ENCODE assay signal across 11 mouse cellular contexts in genomic region chr1:138040556-138040955, GRCm38 (mm10).
DNase-seq lines count a peak whose midpoint lies in the region; ATAC-seq and TF ChIP-seq lines count a peak whose summit lies in the region.
"Had no signal": no experiment of that assay in that cellular context is flagged by ENCODE, and none has a peak within 500 bp of the region (broad histone marks: within the 10 kb centered on the region; RNA-seq: fewer than 3 reads in every experiment).

No protein-coding gene starts in this region.

- TF ChIP-seq CTCF in kidney, postnatal 0 days (IDR thresholded peaks at IDR 0.05; ENCODE audit: low read depth), result no peak

- H3K27me3 ChIP-seq in kidney, postnatal 0 days (ENCODE audit: insufficient read depth, low read length), result no peaks in the 10 kb centered on the region

- WGBS in kidney, postnatal 0 days, result 24% methylated on average over 5 of the region's 5 CpGs

- H3K27ac ChIP-seq in kidney, postnatal 0 days, result no peak overlapping the region
- H3K27ac ChIP-seq: macrophage had no signal

- no peak overlapping the region for H3K9ac ChIP-seq in kidney, postnatal 0 days (ENCODE audit: low read depth, low read length)

- no peak overlapping the region for H3K4me2 ChIP-seq in kidney, postnatal 0 days (ENCODE audit: low read length)

- no peak overlapping the region for H3K4me3 ChIP-seq in kidney, postnatal 0 days (replicated peaks; ENCODE audit: low read depth, low read length)

- no peaks in the 10 kb centered on the region for H3K9me3 ChIP-seq in kidney, postnatal 0 days (replicated peaks; ENCODE audit: low read length)

- DNase-seq in kidney, postnatal 0 days (ENCODE audit: low spot score), result peak; percentile 70
- no peak for DNase-seq in kidney, adult 9 months
- peak; percentile 43 for DNase-seq in MN1 (ENCODE audit: low spot score)
- peak; percentile 37 for DNase-seq in brain, adult 2 months (ENCODE audit: low read depth, low spot score)
- peak; percentile 33 for DNase-seq in gastrocnemius, postnatal 25 days
- DNase-seq in adrenal gland, postnatal 10 days, result no peak
- DNase-seq: cerebellum, postnatal 36 days; kidney, adult 8-10 months had no signal

- no peak for ATAC-seq in kidney, postnatal 0 days (replicated peaks; ENCODE audit: low FRiP score, low read depth)
- ATAC-seq in cerebellum, adult (ENCODE audit: insufficient number of reproducible peaks, low FRiP score, low TSS enrichment), result no peak

- 0 out of 2 replicates have a peak, but pooled peaks cover 6% of the 10 kb centered on the region for H3K4me1 ChIP-seq in kidney, postnatal 0 days (replicated peaks; ENCODE audit: insufficient read depth, low read length)

- H3K36me3 ChIP-seq in kidney, postnatal 0 days (ENCODE audit: insufficient read depth, low read length), result no peaks in the 10 kb centered on the region
- H3K36me3 ChIP-seq: G1E had no signal

Comparison
In these comparisons a context has a peak if more than half of its experiments do, and no peak if none do; other contexts are left out.
1. DNase-seq: peak in kidney, postnatal 0 days (single experiment), MN1 (single experiment), brain, adult 2 months (single experiment) and gastrocnemius, postnatal 25 days (single experiment); none in kidney, adult 9 months (single experiment) and adrenal gland, postnatal 10 days (single experiment).